In genomic region chr3:108856386-108857123, GRCm38 (mm10) we compare ENCODE assay signal across 8 mouse cellular contexts. TPM values are rescaled to one million over a fixed set of nuclear protein-coding genes. Genes with fewer than 3 reads are reported as not detected.
DNase-seq lines count a peak whose midpoint lies in the region; ATAC-seq lines count a peak whose summit lies in the region.

No protein-coding gene starts in this region.

- peaks cover 51% of the 10 kb centered on the region for H3K4me1 ChIP-seq in forebrain, embryonic 10.5 days
- peaks cover 2% of the 10 kb centered on the region; the same call in 1 of the 2 replicates for H3K4me1 ChIP-seq in forebrain, embryonic 11.5 days (replicated peaks; ENCODE audit: control insufficient read depth, insufficient read depth, low read length)

- no peak overlapping the region for H3K9ac ChIP-seq in forebrain, embryonic 11.5 days (ENCODE audit: low read length)

- H3K27me3 ChIP-seq in forebrain, embryonic 10.5 days (ENCODE audit: poor library complexity, severe bottlenecking) = peaks cover 11% of the 10 kb centered on the region
- H3K27me3 ChIP-seq in forebrain, embryonic 11.5 days (ENCODE audit: control insufficient read depth, insufficient read depth, low read length) = no peaks in the 10 kb centered on the region

- H3K4me2 ChIP-seq in forebrain, embryonic 11.5 days (ENCODE audit: low read depth, low read length, severe bottlenecking) = no peak overlapping the region

- H3K36me3 ChIP-seq in forebrain, embryonic 10.5 days (replicated peaks) = no peaks in the 10 kb centered on the region
- no peaks in the 10 kb centered on the region for H3K36me3 ChIP-seq in forebrain, embryonic 11.5 days (ENCODE audit: control insufficient read depth, insufficient read depth, low read length)

- H3K4me3 ChIP-seq in forebrain, embryonic 10.5 days = no peak overlapping the region
- no peak overlapping the region for H3K4me3 ChIP-seq in forebrain, embryonic 11.5 days (ENCODE audit: low read depth, low read length)

- WGBS in forebrain, embryonic 10.5 days = 41% methylated on average over 8 of the region's 8 CpGs
- WGBS in forebrain, embryonic 11.5 days = 43% methylated on average over 8 of the region's 8 CpGs

- DNase-seq in forebrain, embryonic 10.5 days (ENCODE audit: extremely low spot score, low spot score) = peak; percentile 21
- no peak for DNase-seq in forebrain, embryonic 11.5 days (ENCODE audit: low spot score)
- DNase-seq in 3T3-L1 (ENCODE audit: low read depth, low spot score) = peak; percentile 24
- peak; percentile 61 to 63 for DNase-seq in cerebellum, adult 18-20 months
- peak; percentile 58 for DNase-seq in kidney, adult 9 months
- DNase-seq in lung, postnatal 4 days = peak; percentile 53 to 58
- DNase-seq in left cerebral cortex, adult 11 months (ENCODE audit: low spot score) = no peak
- DNase-seq in layer of hippocampus, postnatal 36 days = no peak

- no peak for ATAC-seq in forebrain, embryonic 11.5 days (replicated peaks; ENCODE audit: low FRiP score)

- no peaks in the 10 kb centered on the region for H3K9me3 ChIP-seq in forebrain, embryonic 10.5 days
- no peaks in the 10 kb centered on the region for H3K9me3 ChIP-seq in forebrain, embryonic 11.5 days (ENCODE audit: control insufficient read depth, low read length)

- H3K27ac ChIP-seq in forebrain, embryonic 10.5 days = no peak overlapping the region
- no peak overlapping the region for H3K27ac ChIP-seq in forebrain, embryonic 11.5 days (ENCODE audit: low read depth, low read length)

RNA-seq across cellular contexts. Expression of gene Stxbp3, which starts 16.2 kb away (rescaled TPM):
- polyA plus RNA-seq in forebrain, embryonic 10.5 days (2016; fragmentation: Nextera tagmentation; extraction: Ambion mirVana) = 23.9 and 24.4 TPM in 2 replicates
- polyA plus RNA-seq in forebrain, embryonic 11.5 days (2014; fragmentation: Nextera tagmentation; extraction: Ambion mirVana) = 22.5 and 24.8 TPM in 2 replicates
- 10 to 100 TPM; 22.9 to 25.9 TPM for total RNA-seq in layer of hippocampus, postnatal 36 days (2021)

RNA-seq across cellular contexts. Expression of gene Fndc7, which starts 33.3 kb away (rescaled TPM):
- polyA plus RNA-seq in forebrain, embryonic 10.5 days (2016; fragmentation: Nextera tagmentation; extraction: Ambion mirVana) = not detected in 2 replicates
- not detected in 2 replicates for polyA plus RNA-seq in forebrain, embryonic 11.5 days (2014; fragmentation: Nextera tagmentation; extraction: Ambion mirVana)
- total RNA-seq in layer of hippocampus, postnatal 36 days (2021) = under 1 TPM in 1 of 2 experiments, not detected in 1; 0.13 TPM

RNA-seq across cellular contexts. Expression of gene Prpf38b, which starts 55.0 kb away (rescaled TPM):
- polyA plus RNA-seq in forebrain, embryonic 10.5 days (2016; fragmentation: Nextera tagmentation; extraction: Ambion mirVana) = 67.5 and 78.3 TPM in 2 replicates
- 66.0 and 71.4 TPM in 2 replicates for polyA plus RNA-seq in forebrain, embryonic 11.5 days (2014; fragmentation: Nextera tagmentation; extraction: Ambion mirVana)
- total RNA-seq in layer of hippocampus, postnatal 36 days (2021) = 10 to 100 TPM; 46.7 to 51.9 TPM

Comparison
In these comparisons a context has a peak if more than half of its experiments do, and no peak if none do; other contexts are left out.
1. DNase-seq: peak in forebrain, embryonic 10.5 days (single experiment), 3T3-L1 (single experiment), cerebellum, adult 18-20 months (2 of 2), kidney, adult 9 months (single experiment) and lung, postnatal 4 days (2 of 2); none in forebrain, embryonic 11.5 days (single experiment), left cerebral cortex, adult 11 months (single experiment) and layer of hippocampus, postnatal 36 days (0 of 2).